Mouse (Mus musculus): ENCODE measurements around the gene Myl9. TPM values are rescaled to one million over a fixed set of nuclear protein-coding genes. Genes with fewer than 3 reads are reported as not detected.

The Myl9 gene
- polyA plus RNA-seq, 1 experiment, result 100 TPM

- Histone ChIP-seq H3K27ac (ENCODE audit: insufficient read depth, low read length) (no peak overlapping the region), H3K27me3 (ENCODE audit: control insufficient read depth, insufficient read depth, low read length) (no peaks in the 10 kb centered on the region), H3K36me3 (ENCODE audit: control insufficient read depth, insufficient read depth, low read length) (peaks cover 30% of the 10 kb centered on the region), H3K4me1 (ENCODE audit: control insufficient read depth, insufficient read depth, insufficient read length) (no peaks in the 10 kb centered on the region), H3K4me3 (ENCODE audit: extremely low read depth, insufficient read depth, insufficient read length) (no peak overlapping the region)
- no peak for TF ChIP-seq POLR2A (IDR thresholded peaks at IDR 0.05; ENCODE audit: low read depth, low read length)
- TF ChIP-seq CTCF (IDR thresholded peaks at IDR 0.05; ENCODE audit: extremely low read depth, insufficient read depth, insufficient read length, insufficient replicate concordance), result no peak
- 77% methylated on average over 11 of the region's 11 CpGs for WGBS
- DNase-seq (ENCODE audit: low read depth in 1 of 2, low spot score in 2 of 2), result no peak
Observed at GRCm38 (mm10) chr2:156763101-156763500, 12.1 kb upstream of the Myl9 start.

- no peak for TF ChIP-seq POLR2A (IDR thresholded peaks at IDR 0.05; ENCODE audit: low read depth, low read length)
- no peak for TF ChIP-seq CTCF (IDR thresholded peaks at IDR 0.05; ENCODE audit: extremely low read depth, insufficient read depth, insufficient read length, insufficient replicate concordance)
- no peak overlapping the region for H3K4me3 ChIP-seq (ENCODE audit: extremely low read depth, insufficient read depth, insufficient read length)
- no peaks in the 10 kb centered on the region for H3K4me1 ChIP-seq (ENCODE audit: control insufficient read depth, insufficient read depth, insufficient read length)
- DNase-seq (ENCODE audit: low read depth in 1 of 2, low spot score in 2 of 2), result no peak
- 86% methylated on average over 10 of the region's 10 CpGs for WGBS
- H3K27ac ChIP-seq (ENCODE audit: insufficient read depth, low read length), result no peak overlapping the region
- H3K27me3 ChIP-seq (ENCODE audit: control insufficient read depth, insufficient read depth, low read length), result no peaks in the 10 kb centered on the region
- peaks cover 30% of the 10 kb centered on the region for H3K36me3 ChIP-seq (ENCODE audit: control insufficient read depth, insufficient read depth, low read length)
Observed at GRCm38 (mm10) chr2:156764022-156764421, 11.2 kb upstream of the Myl9 start.

- DNase-seq (ENCODE audit: low read depth in 1 of 2, low spot score in 2 of 2), result no peak
- Histone ChIP-seq H3K36me3 (ENCODE audit: control insufficient read depth, insufficient read depth, low read length) (peaks cover 29% of the 10 kb centered on the region), H3K27me3 (ENCODE audit: control insufficient read depth, insufficient read depth, low read length) (no peaks in the 10 kb centered on the region), H3K4me3 (ENCODE audit: extremely low read depth, insufficient read depth, insufficient read length) (no peak overlapping the region), H3K4me1 (ENCODE audit: control insufficient read depth, insufficient read depth, insufficient read length) (no peaks in the 10 kb centered on the region), H3K27ac (ENCODE audit: insufficient read depth, low read length) (no peak overlapping the region)
- TF ChIP-seq CTCF (IDR thresholded peaks at IDR 0.05; ENCODE audit: extremely low read depth, insufficient read depth, insufficient read length, insufficient replicate concordance) (no peak), POLR2A (IDR thresholded peaks at IDR 0.05; ENCODE audit: low read depth, low read length) (no peak)
- WGBS, result 61% methylated on average over 4 of the region's 4 CpGs
Observed at GRCm38 (mm10) chr2:156764747-156765146, 10.5 kb upstream of the Myl9 start.

- WGBS, result 85% methylated on average over 8 of the region's 8 CpGs
- no peak for TF ChIP-seq POLR2A (IDR thresholded peaks at IDR 0.05; ENCODE audit: low read depth, low read length)
- no peak for TF ChIP-seq CTCF (IDR thresholded peaks at IDR 0.05; ENCODE audit: extremely low read depth, insufficient read depth, insufficient read length, insufficient replicate concordance)
- Histone ChIP-seq H3K4me3 (ENCODE audit: extremely low read depth, insufficient read depth, insufficient read length) (no peak overlapping the region), H3K36me3 (ENCODE audit: control insufficient read depth, insufficient read depth, low read length) (peaks cover 28% of the 10 kb centered on the region), H3K27ac (ENCODE audit: insufficient read depth, low read length) (no peak overlapping the region), H3K27me3 (ENCODE audit: control insufficient read depth, insufficient read depth, low read length) (no peaks in the 10 kb centered on the region), H3K4me1 (ENCODE audit: control insufficient read depth, insufficient read depth, insufficient read length) (no peaks in the 10 kb centered on the region)
- DNase-seq (ENCODE audit: low read depth in 1 of 2, low spot score in 2 of 2), result no peak
Observed at GRCm38 (mm10) chr2:156765593-156765992, 9.6 kb upstream of the Myl9 start.

- no peak for TF ChIP-seq CTCF (IDR thresholded peaks at IDR 0.05; ENCODE audit: extremely low read depth, insufficient read depth, insufficient read length, insufficient replicate concordance)
- no peak for TF ChIP-seq POLR2A (IDR thresholded peaks at IDR 0.05; ENCODE audit: low read depth, low read length)
Observed at GRCm38 (mm10) chr2:156766227-156767019, 8.8 kb upstream of the Myl9 start.

GRCm38 (mm10) chr2:156767108-156767507 is 8.1 kb upstream of the Myl9 start:
- H3K36me3 ChIP-seq (ENCODE audit: control insufficient read depth, insufficient read depth, low read length), result peaks cover 16% of the 10 kb centered on the region
- no peak overlapping the region for H3K4me3 ChIP-seq (ENCODE audit: extremely low read depth, insufficient read depth, insufficient read length)
- no peaks in the 10 kb centered on the region for H3K27me3 ChIP-seq (ENCODE audit: control insufficient read depth, insufficient read depth, low read length)
- 79% methylated on average over 5 of the region's 5 CpGs for WGBS
- no peaks in the 10 kb centered on the region for H3K4me1 ChIP-seq (ENCODE audit: control insufficient read depth, insufficient read depth, insufficient read length)
- no peak for DNase-seq (ENCODE audit: low read depth in 1 of 2, low spot score in 2 of 2)
- TF ChIP-seq POLR2A (IDR thresholded peaks at IDR 0.05; ENCODE audit: low read depth, low read length) (no peak), CTCF (IDR thresholded peaks at IDR 0.05; ENCODE audit: extremely low read depth, insufficient read depth, insufficient read length, insufficient replicate concordance) (no peak)
- H3K27ac ChIP-seq (ENCODE audit: insufficient read depth, low read length), result no peak overlapping the region

More at GRCm38 (mm10) chr2:156766227-156767019, 8.8 kb upstream of the Myl9 start:
- 43% methylated on average over 10 of the region's 10 CpGs for WGBS
- H3K4me1 ChIP-seq (ENCODE audit: control insufficient read depth, insufficient read depth, insufficient read length), result no peaks in the 10 kb centered on the region
- H3K4me3 ChIP-seq (ENCODE audit: extremely low read depth, insufficient read depth, insufficient read length), result no peak overlapping the region
- no peak overlapping the region for H3K27ac ChIP-seq (ENCODE audit: insufficient read depth, low read length)
- DNase-seq (ENCODE audit: low read depth in 1 of 2, low spot score in 2 of 2), result no peak
- no peaks in the 10 kb centered on the region for H3K27me3 ChIP-seq (ENCODE audit: control insufficient read depth, insufficient read depth, low read length)
- H3K36me3 ChIP-seq (ENCODE audit: control insufficient read depth, insufficient read depth, low read length), result peaks cover 22% of the 10 kb centered on the region

- no peak for TF ChIP-seq CTCF (IDR thresholded peaks at IDR 0.05; ENCODE audit: extremely low read depth, insufficient read depth, insufficient read length, insufficient replicate concordance)
- TF ChIP-seq POLR2A (IDR thresholded peaks at IDR 0.05; ENCODE audit: low read depth, low read length), result no peak
- no peaks in the 10 kb centered on the region for H3K36me3 ChIP-seq (ENCODE audit: control insufficient read depth, insufficient read depth, low read length)
- H3K27ac ChIP-seq (ENCODE audit: insufficient read depth, low read length), result no peak overlapping the region
- H3K27me3 ChIP-seq (ENCODE audit: control insufficient read depth, insufficient read depth, low read length), result no peaks in the 10 kb centered on the region
- WGBS, result 58% methylated on average over 12 of the region's 12 CpGs
- H3K4me3 ChIP-seq (ENCODE audit: extremely low read depth, insufficient read depth, insufficient read length), result no peak overlapping the region
- no peaks in the 10 kb centered on the region for H3K4me1 ChIP-seq (ENCODE audit: control insufficient read depth, insufficient read depth, insufficient read length)
- DNase-seq (ENCODE audit: low read depth in 1 of 2, low spot score in 2 of 2), result no peak
Observed at GRCm38 (mm10) chr2:156769274-156769673, 5.9 kb upstream of the Myl9 start.

Measured in spleen, adult 2 months (tissue).